Mouse (Mus musculus) macrophage (primary cell): ENCODE measurements around the gene Mrc2. TPM values are rescaled to one million over a fixed set of nuclear protein-coding genes. Genes with fewer than 3 reads are reported as not detected.

Source experiments
- H3K27ac ChIP-seq: fragments of 350-480 bp; formaldehyde crosslinking; 2 replicates; pipeline ENCODE4 v1.9.0; 2021
- H3K36me3 ChIP-seq: fragments of 350-480 bp; formaldehyde crosslinking; 2 replicates; pipeline ENCODE4 v1.9.0; 2021; ENCODE audit errors: inconsistent target
- H3K4me3 ChIP-seq: fragments of 350-480 bp; formaldehyde crosslinking; 2 replicates; pipeline ENCODE4 v1.9.0; 2021; ENCODE audit errors: inconsistent target
- H3K79me2 ChIP-seq: fragments of 350-480 bp; formaldehyde crosslinking; 2 replicates; pipeline ENCODE4 v1.9.0; 2021; ENCODE audit errors: inconsistent target
- WGBS: methylation state at CpG from one replicate; pipeline ENCODE4 v1.1.7; 2026; ENCODE audit warnings: inconsistent platforms; ENCODE audit not compliant: missing documents; 5-methylcytosine and 5-hydroxymethylcytosine counted together
- polyA plus RNA-seq: library from polyadenylated mRNA; stranded (reverse); fragments of 250-400 nt; gene quantifications from 3 replicates; pipeline ENCODE4 v1.2.4, GENCODE M21; 2018; ENCODE audit warnings: inconsistent platforms

Gene Mrc2
- polyA plus RNA-seq, 1 experiment from 2014 or later = not detected

DNA sequence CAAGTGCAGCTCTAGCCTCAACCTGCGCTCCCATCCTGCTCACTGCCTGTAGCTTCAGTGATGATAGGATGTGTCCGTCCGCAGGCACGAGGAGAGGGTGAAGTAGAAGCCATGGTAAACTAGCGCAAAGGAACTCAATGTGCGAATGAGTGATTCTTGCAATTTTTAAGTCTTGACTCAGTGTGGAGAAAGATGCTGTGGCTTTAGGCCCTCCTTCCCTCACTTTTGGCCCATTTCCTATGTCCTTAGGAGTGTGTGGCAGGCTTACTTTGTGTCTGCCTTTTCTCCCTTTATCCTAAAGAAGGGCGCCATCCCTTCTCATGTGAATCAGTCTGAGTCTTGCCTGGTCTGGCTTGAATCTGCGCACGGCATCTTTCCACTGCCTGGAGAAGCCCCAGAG is 9.4 kb upstream of the Mrc2 start:
- Histone ChIP-seq H3K27ac (no peak overlapping the region), H3K79me2 (no peaks in the 10 kb centered on the region), H3K4me3 (no peak overlapping the region), H3K36me3 (peaks cover 73% of the 10 kb centered on the region)
- 98% methylated on average over 9 of the region's 9 CpGs for WGBS

DNA sequence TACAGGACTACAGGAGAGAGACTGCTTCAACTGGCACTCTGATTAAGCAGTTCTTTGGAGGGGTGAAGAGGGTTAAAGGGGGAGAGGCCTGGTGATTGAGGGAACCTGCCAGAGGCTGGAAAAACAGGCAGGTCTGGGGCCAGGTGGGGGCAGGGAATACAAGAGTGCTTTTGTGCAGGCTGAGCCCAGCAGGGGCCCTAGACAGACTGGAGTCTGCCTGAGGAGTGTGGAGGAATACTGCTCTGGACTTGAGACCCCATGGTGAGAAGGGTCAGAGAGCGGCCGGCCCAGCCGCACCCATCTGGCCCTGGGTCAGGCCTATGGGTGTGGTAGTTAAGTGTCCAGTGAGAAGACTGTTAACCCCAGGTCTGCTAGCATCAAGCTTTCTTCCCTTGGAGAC is 6.7 kb upstream of the Mrc2 start:
- H3K79me2 ChIP-seq = no peaks in the 10 kb centered on the region
- H3K27ac ChIP-seq = no peak overlapping the region
- H3K4me3 ChIP-seq = no peak overlapping the region
- WGBS = 100% methylated on average over 3 of the region's 3 CpGs
- peaks cover 57% of the 10 kb centered on the region for H3K36me3 ChIP-seq

DNA sequence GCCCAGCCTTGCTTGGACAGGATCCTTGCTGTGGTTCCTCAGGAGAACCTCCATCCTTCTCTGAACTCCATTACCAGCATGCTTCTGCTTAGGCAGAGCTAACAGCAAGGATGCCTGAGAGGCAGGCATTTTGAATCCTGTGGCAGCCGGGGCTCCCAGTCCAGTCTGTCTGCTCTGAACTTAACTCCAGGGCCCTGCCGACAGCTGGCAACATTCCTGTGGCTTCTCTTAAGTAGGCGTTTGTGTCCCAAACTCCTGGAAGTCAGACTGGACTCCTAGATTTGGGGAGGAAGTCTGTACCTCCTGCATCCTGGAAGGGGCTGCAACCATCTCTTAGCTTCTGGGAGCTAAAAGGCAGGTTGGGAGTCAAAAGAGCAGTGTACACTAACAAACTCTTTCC is 3.0 kb upstream of the Mrc2 start:
- 86% methylated on average over 3 of the region's 3 CpGs for WGBS

DNA sequence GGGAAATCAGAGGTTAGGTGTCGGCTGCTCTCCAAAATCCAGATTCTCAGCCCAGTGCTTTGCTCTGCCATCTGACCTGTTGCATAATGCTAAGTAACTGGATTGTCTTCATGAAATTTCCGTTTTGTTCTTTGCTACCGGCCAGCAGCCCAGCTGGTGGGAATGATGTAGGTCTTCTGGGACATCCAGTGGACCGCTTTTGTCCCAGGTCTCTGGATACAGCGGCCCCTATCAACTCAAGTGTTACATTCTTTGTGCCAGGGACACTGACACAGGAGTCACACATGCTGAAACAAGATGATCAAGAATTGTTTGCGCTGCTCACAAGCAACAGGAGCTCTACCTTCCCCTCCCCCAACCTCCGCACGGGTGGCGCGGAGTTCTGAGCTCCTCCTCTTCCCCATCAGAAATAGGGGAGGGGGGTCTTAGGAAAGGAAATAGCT is 741 bp upstream of the Mrc2 start:
- no peak overlapping the region for H3K4me3 ChIP-seq
- H3K27ac ChIP-seq = no peak overlapping the region

More for the DNA sequence above, 3.0 kb upstream of the Mrc2 start:
- Histone ChIP-seq H3K36me3 (peaks cover 24% of the 10 kb centered on the region; the same call in 1 of the 2 replicates), H3K4me3 (no peak overlapping the region), H3K27ac (no peak overlapping the region), H3K79me2 (no peaks in the 10 kb centered on the region)

DNA sequence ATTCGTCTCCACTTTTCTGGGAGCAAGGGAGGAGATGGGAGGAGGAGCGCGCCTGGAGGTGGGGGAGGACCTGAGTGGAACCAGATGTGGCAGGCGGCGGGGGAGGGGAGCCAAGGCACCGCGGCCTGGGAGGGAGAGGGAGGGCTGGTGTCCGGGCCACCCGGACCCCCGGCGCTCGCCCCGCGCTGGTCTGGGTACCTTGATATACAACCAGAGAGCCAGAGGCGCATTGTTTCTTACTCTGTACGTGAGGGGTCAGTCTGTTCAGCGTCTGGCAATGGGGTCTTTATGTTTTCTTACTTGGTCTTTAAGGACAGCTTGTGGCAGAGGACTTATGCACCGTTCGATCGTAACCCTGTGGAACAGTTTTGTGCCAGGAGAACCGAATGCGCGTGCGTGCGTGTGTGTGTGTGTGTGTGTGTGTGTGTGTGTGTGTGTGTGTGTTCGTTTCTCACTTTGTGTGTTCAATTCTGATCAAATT is 698 bp downstream of the Mrc2 start:
- WGBS = 8% methylated on average over 26 of the region's 26 CpGs
- no peak overlapping the region for H3K4me3 ChIP-seq
- no peaks in the 10 kb centered on the region for H3K79me2 ChIP-seq
- H3K36me3 ChIP-seq = no peaks in the 10 kb centered on the region
- no peak overlapping the region for H3K27ac ChIP-seq

More for the DNA sequence above, 741 bp upstream of the Mrc2 start:
- peaks cover 8% of the 10 kb centered on the region; the same call in 1 of the 2 replicates for H3K36me3 ChIP-seq
- 29% methylated on average over 10 of the region's 10 CpGs for WGBS
- H3K79me2 ChIP-seq = no peaks in the 10 kb centered on the region

DNA sequence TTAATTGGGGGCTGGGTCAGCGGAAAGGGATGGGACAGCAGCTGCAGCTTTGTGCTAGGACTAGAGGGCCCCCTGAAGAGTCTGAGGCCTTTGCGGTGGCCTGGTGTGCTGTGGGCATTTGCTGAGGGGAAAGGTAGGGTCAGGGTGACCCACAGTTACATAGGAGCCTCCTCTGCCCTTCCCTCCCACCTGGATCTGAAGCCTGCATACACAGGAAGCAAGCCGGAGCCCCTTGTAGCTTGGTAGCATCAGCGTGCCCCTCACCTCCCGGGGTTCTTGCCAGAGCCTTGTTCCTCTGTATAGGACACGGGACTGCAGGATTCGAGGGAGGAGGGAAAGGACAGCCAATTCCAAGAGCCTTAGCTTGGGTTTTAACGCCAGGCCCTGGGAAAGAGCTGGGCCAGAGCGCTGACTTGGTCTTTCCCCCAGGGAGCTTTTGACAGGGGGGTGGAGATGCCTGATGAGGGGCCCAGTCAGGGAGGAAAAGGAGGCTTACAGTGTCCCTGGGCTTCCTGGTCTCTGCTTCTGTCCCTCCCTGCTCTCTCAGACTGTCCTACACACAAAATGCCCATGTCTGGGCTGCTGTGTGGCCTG is 1.6 kb downstream of the Mrc2 start:
- H3K36me3 ChIP-seq = no peaks in the 10 kb centered on the region
- H3K79me2 ChIP-seq = no peaks in the 10 kb centered on the region
- 54% methylated on average over 9 of the region's 9 CpGs for WGBS
- no peak overlapping the region for H3K4me3 ChIP-seq
- no peak overlapping the region for H3K27ac ChIP-seq

DNA sequence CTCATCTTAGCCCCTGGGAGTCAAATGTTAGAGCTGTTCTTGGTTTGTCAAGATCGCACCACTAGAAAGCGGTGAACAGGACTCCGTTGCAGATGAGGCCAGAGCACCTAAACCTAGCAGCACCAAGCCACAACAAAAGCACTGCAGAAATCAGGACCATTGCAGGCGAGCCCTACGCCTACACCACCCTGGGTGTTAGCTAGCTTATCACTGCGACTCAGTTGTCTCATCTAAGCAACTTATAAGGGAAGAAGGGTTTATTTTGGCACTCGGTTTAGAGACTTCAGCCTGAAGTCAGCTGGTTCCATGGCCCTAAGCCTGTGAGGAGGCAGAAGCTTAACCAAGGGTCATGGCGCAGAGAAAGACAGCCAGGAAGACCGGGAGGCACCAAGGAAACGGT is 3.6 kb downstream of the Mrc2 start:
- Histone ChIP-seq H3K36me3 (no peaks in the 10 kb centered on the region), H3K4me3 (no peak overlapping the region), H3K27ac (no peak overlapping the region), H3K79me2 (no peaks in the 10 kb centered on the region)
- 91% methylated on average over 10 of the region's 10 CpGs for WGBS

DNA sequence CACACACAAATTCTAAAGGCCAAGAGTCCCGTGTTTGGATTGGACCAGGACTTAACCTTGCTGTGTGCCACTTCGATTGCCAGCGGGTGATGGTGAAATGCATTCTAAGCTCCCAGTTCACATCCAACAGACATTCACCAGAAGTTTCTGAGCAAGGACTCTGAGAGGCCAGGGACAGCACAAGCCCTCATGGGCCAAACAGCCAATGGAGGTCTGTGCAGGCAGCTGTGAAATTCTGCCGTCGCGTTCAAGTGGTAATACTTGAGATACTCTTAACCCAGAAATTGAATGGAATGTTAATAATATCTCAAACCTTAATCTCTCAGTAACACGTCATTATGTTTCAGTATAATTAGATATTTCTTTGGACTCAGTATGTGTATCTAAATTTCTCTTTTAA is 17.8 kb downstream of the Mrc2 start:
- no peaks in the 10 kb centered on the region for H3K79me2 ChIP-seq
- no peaks in the 10 kb centered on the region for H3K36me3 ChIP-seq
- H3K27ac ChIP-seq = no peak overlapping the region
- whole genome bisulfite sequencing = 96% methylated on average over 5 of the region's 7 CpGs
- no peak overlapping the region for H3K4me3 ChIP-seq

DNA sequence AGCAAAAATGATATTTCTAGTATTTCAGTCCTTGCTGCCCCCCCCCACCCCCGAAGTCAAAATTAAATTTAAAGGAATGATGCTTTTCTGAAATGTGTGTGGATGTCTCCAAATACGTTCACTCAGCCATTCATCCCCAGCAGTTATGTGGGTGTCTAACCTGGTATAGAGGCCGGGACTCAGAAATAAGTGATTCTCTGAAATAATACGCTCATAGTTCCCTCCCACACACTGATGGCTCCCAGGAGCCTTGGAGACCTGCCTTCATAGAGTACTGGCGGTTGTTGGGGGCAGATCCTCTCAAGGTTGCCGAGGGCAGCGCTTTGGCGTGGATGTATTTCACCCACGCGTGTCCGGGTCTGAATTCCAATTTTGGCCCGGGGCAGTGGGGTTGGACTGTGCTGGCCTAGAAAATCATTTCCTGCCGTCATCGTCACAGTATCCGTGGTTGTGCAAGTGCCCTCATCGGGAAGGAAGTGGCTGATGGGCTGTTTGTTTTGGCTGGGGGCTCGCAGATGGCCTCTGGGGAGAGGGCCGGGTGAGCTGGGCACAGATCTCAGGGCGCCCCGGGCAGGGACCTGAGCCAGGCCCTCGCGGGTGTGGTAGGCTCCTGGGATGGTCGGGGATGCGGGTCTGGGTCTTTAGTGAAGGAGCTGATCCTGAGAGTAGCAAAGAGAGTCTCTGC is 19.0 kb downstream of the Mrc2 start:
- Histone ChIP-seq H3K79me2 (no peaks in the 10 kb centered on the region), H3K36me3 (no peaks in the 10 kb centered on the region), H3K27ac (no peak overlapping the region), H3K4me3 (no peak overlapping the region)
- 16% methylated on average over 19 of the region's 24 CpGs for WGBS

DNA sequence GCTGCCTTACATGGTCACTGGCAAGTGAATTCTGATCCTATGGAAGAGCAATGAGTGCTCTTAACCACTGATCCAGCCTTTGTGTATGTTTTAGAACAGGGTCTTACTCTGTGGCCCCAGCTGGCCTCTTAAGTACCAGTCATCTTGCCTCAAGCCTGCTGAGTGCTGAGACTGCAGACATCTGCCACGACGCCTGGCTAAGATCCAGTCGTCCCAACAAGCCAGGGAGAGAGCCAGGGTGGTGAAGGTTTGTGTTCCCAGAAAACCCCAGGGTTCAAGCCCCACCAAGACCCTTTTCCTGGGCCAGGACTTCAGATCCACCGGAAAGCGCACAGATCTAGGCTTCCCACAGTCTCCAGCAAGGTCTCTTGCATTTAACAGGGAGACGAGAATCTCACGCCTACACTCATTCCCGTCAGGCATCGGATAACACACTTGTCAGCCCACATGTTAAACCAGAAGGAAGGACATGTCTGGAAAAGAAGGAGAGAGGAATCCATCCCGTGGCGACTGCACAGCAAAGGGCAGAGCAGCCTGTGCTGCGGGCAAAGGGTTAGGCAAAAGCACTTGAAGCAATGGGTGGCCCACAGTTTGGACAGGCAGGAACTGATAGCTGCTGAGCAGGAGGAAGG is 20.0 kb downstream of the Mrc2 start:
- no peak overlapping the region for H3K27ac ChIP-seq
- H3K79me2 ChIP-seq = no peaks in the 10 kb centered on the region
- H3K4me3 ChIP-seq = no peak overlapping the region
- WGBS = 71% methylated on average over 11 of the region's 12 CpGs
- H3K36me3 ChIP-seq = no peaks in the 10 kb centered on the region

DNA sequence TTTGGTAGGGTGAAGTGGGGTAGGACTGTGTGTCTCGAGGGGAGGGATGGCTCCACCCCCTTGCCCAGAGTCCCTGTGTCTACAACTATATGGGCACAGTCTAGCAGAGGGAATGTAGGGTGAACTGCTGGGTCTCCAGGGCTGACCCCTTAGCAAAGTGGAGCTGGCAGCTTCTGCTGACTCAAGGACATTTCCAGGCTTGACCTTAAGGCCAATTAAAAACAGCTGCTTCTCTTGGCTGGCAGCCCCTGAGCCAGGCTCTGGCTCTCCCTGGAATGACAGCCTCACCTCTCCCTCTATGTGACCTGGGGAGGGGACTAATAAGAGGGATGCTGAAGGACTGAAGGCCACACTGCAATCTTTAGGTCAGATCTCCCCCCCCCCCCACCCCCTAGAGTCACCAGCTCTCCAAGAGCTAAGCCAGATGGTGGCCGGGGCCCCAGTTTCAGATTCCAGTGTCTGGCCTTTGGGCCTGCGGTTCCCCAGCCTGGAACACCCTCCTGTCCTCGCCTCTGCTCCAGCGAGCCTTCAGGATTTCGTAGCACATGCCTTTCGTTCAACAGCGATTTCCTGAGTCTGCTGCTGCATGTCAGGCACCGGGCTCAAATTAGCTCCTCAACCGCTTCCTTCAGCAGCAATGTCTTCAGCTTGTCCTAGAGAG is 20.7 kb downstream of the Mrc2 start:
- Histone ChIP-seq H3K79me2 (no peaks in the 10 kb centered on the region), H3K36me3 (no peaks in the 10 kb centered on the region), H3K4me3 (no peak overlapping the region), H3K27ac (no peak overlapping the region)
- WGBS = 39% methylated on average over 10 of the region's 10 CpGs

DNA sequence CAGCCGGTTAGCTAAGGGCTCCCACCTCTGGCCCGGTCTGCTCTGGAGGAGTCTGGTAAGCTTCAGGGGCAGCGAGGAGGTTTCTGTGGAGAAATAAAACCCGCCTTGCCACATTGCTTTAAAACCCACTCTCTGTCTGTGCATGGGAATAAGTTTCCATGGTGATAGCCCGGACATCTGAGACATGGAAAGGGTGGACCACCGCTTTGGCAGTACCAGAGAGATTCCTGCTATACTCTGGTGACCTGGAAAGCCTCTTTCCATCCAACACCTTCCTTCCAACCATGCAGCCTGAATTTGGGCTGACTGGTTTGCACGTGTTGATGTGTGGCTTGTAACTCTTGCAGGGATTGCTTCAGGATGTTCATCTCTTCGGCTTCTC is 21.2 kb downstream of the Mrc2 start:
- Histone ChIP-seq H3K79me2 (no peaks in the 10 kb centered on the region), H3K4me3 (no peak overlapping the region), H3K27ac (no peak overlapping the region), H3K36me3 (no peaks in the 10 kb centered on the region)
- 77% methylated on average over 8 of the region's 8 CpGs for WGBS

DNA sequence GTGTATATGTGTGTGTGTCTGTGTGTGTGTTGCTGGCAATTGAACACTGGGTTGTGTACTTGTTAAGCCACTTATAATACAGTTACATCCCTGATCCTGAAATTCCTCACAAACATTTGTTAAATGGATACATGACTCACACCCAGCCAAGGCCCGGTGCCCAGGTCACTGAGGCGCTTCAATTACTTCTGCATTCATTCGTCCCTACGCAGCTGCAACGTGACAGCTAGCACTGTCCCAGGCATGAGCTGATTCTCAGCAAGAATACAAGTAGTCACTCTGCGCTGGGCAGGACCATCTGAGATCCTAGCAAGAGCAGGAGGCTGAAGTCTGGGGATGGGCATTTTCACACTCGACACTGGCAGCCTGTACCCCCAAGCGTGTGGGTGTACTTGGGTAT is 22.9 kb downstream of the Mrc2 start:
- Histone ChIP-seq H3K79me2 (no peaks in the 10 kb centered on the region), H3K27ac (no peak overlapping the region), H3K36me3 (no peaks in the 10 kb centered on the region), H3K4me3 (no peak overlapping the region)
- 80% methylated on average over 8 of the region's 8 CpGs for WGBS

DNA sequence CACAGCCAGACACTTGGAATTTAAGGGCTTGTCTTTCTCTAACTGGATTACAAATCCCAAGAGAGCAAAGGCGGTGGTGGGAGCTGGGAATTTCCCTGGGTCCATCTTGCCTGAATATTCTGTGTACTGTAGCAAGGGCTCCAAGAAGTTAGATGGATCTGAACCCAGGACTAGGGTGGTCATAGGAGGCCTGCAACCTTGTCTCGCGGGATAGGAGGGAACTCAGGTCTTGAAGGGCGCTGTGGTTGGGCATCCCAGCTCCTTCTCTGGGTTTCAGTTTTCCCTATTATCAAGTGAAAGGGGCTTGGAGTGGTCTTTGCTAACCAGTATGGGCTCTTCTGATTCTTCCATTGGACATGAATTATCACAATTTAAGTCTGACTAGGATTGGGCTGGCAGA is 23.7 kb downstream of the Mrc2 start:
- no peak overlapping the region for H3K27ac ChIP-seq
- no peak overlapping the region for H3K4me3 ChIP-seq
- H3K79me2 ChIP-seq = no peaks in the 10 kb centered on the region
- WGBS = 94% methylated on average over 4 of the region's 4 CpGs
- no peaks in the 10 kb centered on the region for H3K36me3 ChIP-seq

DNA sequence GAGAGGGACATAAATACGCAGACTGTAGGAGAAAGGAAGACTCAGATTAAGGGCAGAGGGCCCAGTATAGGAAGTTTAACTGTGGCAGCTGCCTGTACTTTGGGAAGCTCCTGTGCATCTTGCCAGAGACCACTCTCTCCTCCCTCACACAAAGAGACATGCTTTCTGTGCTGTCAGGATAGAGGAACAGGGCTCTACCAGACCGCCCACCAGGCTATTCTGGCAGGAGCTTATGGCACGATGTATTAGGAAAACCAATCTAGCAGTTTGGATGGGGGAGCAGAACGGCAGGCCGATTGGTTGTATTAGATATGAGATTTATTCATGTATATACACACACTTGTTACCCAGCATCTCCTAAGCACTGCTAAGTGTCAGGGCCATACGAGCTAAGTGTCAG is 25.3 kb downstream of the Mrc2 start:
- no peaks in the 10 kb centered on the region for H3K79me2 ChIP-seq
- WGBS = 99% methylated on average over 6 of the region's 6 CpGs
- H3K4me3 ChIP-seq = no peak overlapping the region
- no peak overlapping the region for H3K27ac ChIP-seq
- H3K36me3 ChIP-seq = no peaks in the 10 kb centered on the region
